Mouse (Mus musculus): Measurements from ENCODE around the gene Gse1. TPM values are rescaled to one million over a fixed set of nuclear protein-coding genes. Genes with fewer than 3 reads are reported as not detected.

The Gse1 gene
- polyA plus RNA-seq, 1 experiment: 52.4 TPM

- DNase-seq: peak; percentile 53 to 59
- H3K27ac ChIP-seq (ENCODE audit: insufficient read depth, low read length): no peak overlapping the region
- peaks cover 45% of the 10 kb centered on the region for H3K4me1 ChIP-seq (ENCODE audit: control insufficient read depth, insufficient read depth, low read length)
- TF ChIP-seq CTCF (IDR thresholded peaks at IDR 0.05; ENCODE audit: borderline replicate concordance, insufficient read depth, low read depth, low read length) (peak; percentile 45; the same call in 1 of the 2 replicates), POLR2A (IDR thresholded peaks at IDR 0.05; ENCODE audit: borderline replicate concordance, insufficient read depth, low read length) (no peak)
- WGBS: 34% methylated on average over 33 of the region's 33 CpGs
- no peaks in the 10 kb centered on the region for H3K27me3 ChIP-seq (ENCODE audit: control insufficient read depth, insufficient read depth, low read length)
- no peak overlapping the region for H3K4me3 ChIP-seq (replicated peaks; ENCODE audit: insufficient read depth, low read depth, low read length)
Observed at GRCm38 (mm10) chr8:120416522-120417394, 188.5 kb downstream of the Gse1 start.

- no peak overlapping the region for H3K27ac ChIP-seq (ENCODE audit: insufficient read depth, low read length)
- TF ChIP-seq CTCF (IDR thresholded peaks at IDR 0.05; ENCODE audit: borderline replicate concordance, insufficient read depth, low read depth, low read length): no peak
- TF ChIP-seq POLR2A (IDR thresholded peaks at IDR 0.05; ENCODE audit: borderline replicate concordance, insufficient read depth, low read length): no peak
- H3K27me3 ChIP-seq (ENCODE audit: control insufficient read depth, insufficient read depth, low read length): no peaks in the 10 kb centered on the region
- DNase-seq: no peak
- no peak overlapping the region for H3K4me3 ChIP-seq (replicated peaks; ENCODE audit: insufficient read depth, low read depth, low read length)
- WGBS: 81% methylated on average over 5 of the region's 5 CpGs
- peaks cover 30% of the 10 kb centered on the region for H3K4me1 ChIP-seq (ENCODE audit: control insufficient read depth, insufficient read depth, low read length)
Observed at GRCm38 (mm10) chr8:120418188-120418587, 189.9 kb downstream of the Gse1 start.

GRCm38 (mm10) chr8:120419675-120420074, 191.4 kb downstream of the Gse1 start:
- no peak overlapping the region for H3K4me3 ChIP-seq (replicated peaks; ENCODE audit: insufficient read depth, low read depth, low read length)
- TF ChIP-seq POLR2A (IDR thresholded peaks at IDR 0.05; ENCODE audit: borderline replicate concordance, insufficient read depth, low read length) (no peak), CTCF (IDR thresholded peaks at IDR 0.05; ENCODE audit: borderline replicate concordance, insufficient read depth, low read depth, low read length) (no peak)
- no peaks in the 10 kb centered on the region for H3K27me3 ChIP-seq (ENCODE audit: control insufficient read depth, insufficient read depth, low read length)
- no peak overlapping the region for H3K27ac ChIP-seq (ENCODE audit: insufficient read depth, low read length)
- DNase-seq: no peak
- 85% methylated on average over 9 of the region's 9 CpGs for WGBS
- H3K4me1 ChIP-seq (ENCODE audit: control insufficient read depth, insufficient read depth, low read length): peaks cover 21% of the 10 kb centered on the region

- DNase-seq: no peak
- H3K4me1 ChIP-seq (ENCODE audit: control insufficient read depth, insufficient read depth, low read length): peaks cover 21% of the 10 kb centered on the region
- 91% methylated on average over 5 of the region's 5 CpGs for whole genome bisulfite sequencing
Observed at GRCm38 (mm10) chr8:120420226-120420625, 192.0 kb downstream of the Gse1 start.

GRCm38 (mm10) chr8:120421638-120422037, 193.4 kb downstream of the Gse1 start:
- no peak for DNase-seq
- Histone ChIP-seq H3K27ac (ENCODE audit: insufficient read depth, low read length) (no peak overlapping the region), H3K4me3 (replicated peaks; ENCODE audit: insufficient read depth, low read depth, low read length) (no peak overlapping the region), H3K4me1 (ENCODE audit: control insufficient read depth, insufficient read depth, low read length) (peaks cover 22% of the 10 kb centered on the region), H3K27me3 (ENCODE audit: control insufficient read depth, insufficient read depth, low read length) (no peaks in the 10 kb centered on the region)
- 70% methylated on average over 9 of the region's 9 CpGs for WGBS
- TF ChIP-seq CTCF (IDR thresholded peaks at IDR 0.05; ENCODE audit: borderline replicate concordance, insufficient read depth, low read depth, low read length): no peak
- TF ChIP-seq POLR2A (IDR thresholded peaks at IDR 0.05; ENCODE audit: borderline replicate concordance, insufficient read depth, low read length): no peak

More at GRCm38 (mm10) chr8:120420226-120420625, 192.0 kb downstream of the Gse1 start:
- Histone ChIP-seq H3K27me3 (ENCODE audit: control insufficient read depth, insufficient read depth, low read length) (no peaks in the 10 kb centered on the region), H3K27ac (ENCODE audit: insufficient read depth, low read length) (no peak overlapping the region), H3K4me3 (replicated peaks; ENCODE audit: insufficient read depth, low read depth, low read length) (no peak overlapping the region)
- TF ChIP-seq CTCF (IDR thresholded peaks at IDR 0.05; ENCODE audit: borderline replicate concordance, insufficient read depth, low read depth, low read length) (no peak), POLR2A (IDR thresholded peaks at IDR 0.05; ENCODE audit: borderline replicate concordance, insufficient read depth, low read length) (no peak)

GRCm38 (mm10) chr8:120422236-120422635, 194.0 kb downstream of the Gse1 start:
- Histone ChIP-seq H3K27ac (ENCODE audit: insufficient read depth, low read length) (no peak overlapping the region), H3K4me1 (ENCODE audit: control insufficient read depth, insufficient read depth, low read length) (peaks cover 23% of the 10 kb centered on the region), H3K27me3 (ENCODE audit: control insufficient read depth, insufficient read depth, low read length) (no peaks in the 10 kb centered on the region), H3K4me3 (replicated peaks; ENCODE audit: insufficient read depth, low read depth, low read length) (no peak overlapping the region)
- 95% methylated on average over 8 of the region's 8 CpGs for WGBS
- TF ChIP-seq CTCF (IDR thresholded peaks at IDR 0.05; ENCODE audit: borderline replicate concordance, insufficient read depth, low read depth, low read length) (no peak), POLR2A (IDR thresholded peaks at IDR 0.05; ENCODE audit: borderline replicate concordance, insufficient read depth, low read length) (no peak)
- DNase-seq: no peak

- no peak for DNase-seq
- Histone ChIP-seq H3K4me1 (ENCODE audit: control insufficient read depth, insufficient read depth, low read length) (peaks cover 30% of the 10 kb centered on the region), H3K27ac (ENCODE audit: insufficient read depth, low read length) (no peak overlapping the region), H3K4me3 (replicated peaks; ENCODE audit: insufficient read depth, low read depth, low read length) (no peak overlapping the region), H3K27me3 (ENCODE audit: control insufficient read depth, insufficient read depth, low read length) (no peaks in the 10 kb centered on the region)
- TF ChIP-seq CTCF (IDR thresholded peaks at IDR 0.05; ENCODE audit: borderline replicate concordance, insufficient read depth, low read depth, low read length) (no peak), POLR2A (IDR thresholded peaks at IDR 0.05; ENCODE audit: borderline replicate concordance, insufficient read depth, low read length) (no peak)
- 86% methylated on average over 7 of the region's 7 CpGs for WGBS
Observed at GRCm38 (mm10) chr8:120423576-120423975, 195.3 kb downstream of the Gse1 start.

GRCm38 (mm10) chr8:120424829-120425198, 196.6 kb downstream of the Gse1 start:
- no peaks in the 10 kb centered on the region for H3K27me3 ChIP-seq (ENCODE audit: control insufficient read depth, insufficient read depth, low read length)
- DNase-seq: no peak
- 71% methylated on average over 4 of the region's 4 CpGs for WGBS
- H3K4me3 ChIP-seq (replicated peaks; ENCODE audit: insufficient read depth, low read depth, low read length): no peak overlapping the region
- peaks cover 30% of the 10 kb centered on the region for H3K4me1 ChIP-seq (ENCODE audit: control insufficient read depth, insufficient read depth, low read length)
- TF ChIP-seq CTCF (IDR thresholded peaks at IDR 0.05; ENCODE audit: borderline replicate concordance, insufficient read depth, low read depth, low read length): no peak
- TF ChIP-seq POLR2A (IDR thresholded peaks at IDR 0.05; ENCODE audit: borderline replicate concordance, insufficient read depth, low read length): no peak
- H3K27ac ChIP-seq (ENCODE audit: insufficient read depth, low read length): no peak overlapping the region

Data from cerebellum, adult 2 months (tissue).